Mouse (Mus musculus): ENCODE results near the gene Ebf1.

Gene Ebf1

DNA sequence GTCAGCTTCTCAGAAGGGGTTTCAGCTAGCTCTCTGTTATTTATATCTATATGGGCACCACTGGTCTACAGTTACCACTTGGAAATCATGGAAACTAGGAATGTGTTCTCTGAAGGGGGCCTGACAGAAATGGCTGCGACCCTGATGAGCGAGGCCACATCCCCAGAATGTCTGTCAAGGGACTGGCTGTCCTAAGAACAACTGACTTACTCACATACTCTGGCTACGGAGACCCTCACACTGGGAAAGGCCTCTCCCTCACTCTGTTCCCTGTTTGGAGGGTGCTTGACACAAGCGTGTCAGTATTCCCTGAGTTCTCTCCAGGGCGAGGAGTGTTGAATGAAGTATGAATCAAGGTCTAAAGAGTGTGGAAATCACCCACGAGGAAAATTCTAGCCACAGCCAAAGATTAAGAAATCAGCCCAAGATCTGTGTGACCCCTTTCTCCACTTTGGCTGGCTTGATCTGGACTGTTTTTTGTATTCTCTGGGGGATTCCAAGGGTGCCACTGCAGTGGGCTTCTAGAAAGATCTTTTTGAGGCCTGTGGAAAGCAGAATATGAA lies 40.8 kb downstream of the Ebf1 start:
- in situ Hi-C loops (cut with MboI): no loop called here

DNA sequence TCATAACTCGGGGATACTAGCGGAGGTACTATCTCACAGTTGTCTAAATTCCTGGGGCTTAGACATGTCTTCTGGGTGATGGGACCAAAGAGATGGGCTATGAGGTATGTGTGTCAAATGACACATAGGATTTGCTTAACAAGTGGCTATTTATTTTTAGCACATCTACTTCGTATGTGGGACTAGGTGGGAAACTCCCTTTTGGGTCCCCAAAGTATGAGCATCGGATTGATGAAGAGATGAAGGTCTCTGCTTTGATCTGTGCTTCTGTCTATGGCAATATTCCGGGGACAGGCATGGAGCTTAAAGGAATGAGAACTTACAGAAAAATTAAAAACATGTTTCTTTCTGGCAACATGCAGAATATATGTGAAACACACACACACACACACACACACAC lies 44.8 kb downstream of the Ebf1 start:
- in situ Hi-C loops (cut with MboI): no loop called here

DNA sequence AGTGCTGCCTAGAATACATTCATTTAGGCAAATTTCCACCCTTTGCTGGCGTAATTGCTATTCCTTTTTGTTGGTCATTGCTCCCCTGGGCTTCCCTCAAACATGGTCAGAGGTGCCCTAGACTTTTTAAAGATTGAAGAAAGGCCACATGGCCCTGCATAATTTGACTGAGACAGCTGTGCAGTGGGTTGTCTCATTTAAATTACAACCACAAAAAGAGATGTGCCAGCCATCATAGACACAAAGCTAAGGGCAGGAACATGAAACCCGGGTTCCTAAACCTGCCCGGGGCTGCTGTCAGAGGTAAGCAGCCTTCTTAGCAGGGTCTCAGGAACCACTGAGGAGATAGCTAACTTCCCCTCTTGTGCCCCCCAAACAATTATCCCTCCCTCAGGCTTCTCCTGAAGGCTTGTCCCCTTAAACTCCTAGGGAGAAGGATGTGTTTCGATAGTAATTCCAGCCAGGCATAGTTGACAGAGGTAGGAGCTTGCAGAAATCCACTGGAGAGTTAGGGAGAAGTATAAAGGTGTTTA lies 46.6 kb downstream of the Ebf1 start:
- in situ Hi-C loops (cut with MboI): no loop called here

DNA sequence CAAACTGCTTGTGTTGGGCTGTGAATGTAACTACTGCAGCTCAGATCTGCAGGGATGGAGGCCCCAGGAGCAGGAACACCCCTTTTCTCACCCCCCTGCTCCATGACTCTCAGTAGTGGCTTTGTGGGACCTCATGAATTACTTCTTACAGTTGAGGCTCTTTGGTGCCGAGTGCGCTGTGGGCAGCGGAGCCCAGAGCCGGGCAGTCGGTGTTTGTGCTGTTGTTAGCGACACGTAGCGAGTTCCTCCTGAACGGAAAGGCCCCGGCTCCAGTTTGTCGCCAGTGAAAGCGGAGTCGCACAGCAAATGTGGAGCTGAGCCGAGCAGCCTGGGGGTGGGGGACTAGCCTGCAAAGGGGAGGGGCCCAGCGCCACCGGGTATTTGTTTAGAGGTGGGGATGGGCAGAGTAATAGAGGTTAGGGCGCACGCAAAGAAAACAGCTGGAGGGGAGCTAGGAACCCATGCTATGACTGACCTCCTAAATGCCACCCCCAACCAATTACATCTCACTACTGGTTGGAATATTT lies 48.1 kb downstream of the Ebf1 start:
- in situ Hi-C loops (cut with MboI): no loop called here

DNA sequence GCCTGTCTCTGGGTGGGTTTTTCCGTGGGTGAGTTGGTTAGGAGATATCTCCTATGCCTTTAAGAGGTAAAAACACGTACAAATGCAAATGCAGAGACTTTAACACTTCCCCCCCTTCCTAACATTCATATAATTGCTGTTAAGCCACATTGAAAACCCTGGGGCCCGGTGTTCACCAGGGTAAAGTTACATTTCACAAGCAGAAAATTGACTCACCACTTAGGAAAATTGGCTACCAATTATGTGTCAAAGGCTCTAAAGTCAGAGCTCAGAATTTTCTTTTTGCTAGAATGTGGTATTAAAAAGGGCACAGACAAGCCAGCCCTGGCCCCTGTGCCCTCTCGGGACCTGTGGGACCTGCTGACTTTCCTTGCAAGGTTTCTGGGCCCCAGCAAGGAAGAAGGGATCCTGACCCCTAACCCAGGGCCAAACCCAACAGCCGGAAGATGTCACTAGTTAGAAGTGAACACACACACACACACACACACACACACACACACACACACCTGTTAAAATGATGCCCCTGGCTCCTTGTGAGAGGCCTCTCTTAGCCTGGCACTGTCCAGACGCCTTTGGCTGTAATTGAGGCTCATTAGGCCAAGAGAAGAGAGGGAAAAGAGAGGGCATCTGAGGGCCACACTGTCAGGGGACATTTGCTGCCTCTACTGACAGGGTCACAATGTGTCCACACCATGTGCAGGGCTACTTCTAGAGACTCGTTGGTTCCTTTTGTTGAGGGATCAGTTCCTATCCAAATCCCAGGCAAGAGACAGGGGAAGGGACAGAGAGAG lies 48.8 kb downstream of the Ebf1 start:
- in situ Hi-C loops (cut with MboI): no loop called here

DNA sequence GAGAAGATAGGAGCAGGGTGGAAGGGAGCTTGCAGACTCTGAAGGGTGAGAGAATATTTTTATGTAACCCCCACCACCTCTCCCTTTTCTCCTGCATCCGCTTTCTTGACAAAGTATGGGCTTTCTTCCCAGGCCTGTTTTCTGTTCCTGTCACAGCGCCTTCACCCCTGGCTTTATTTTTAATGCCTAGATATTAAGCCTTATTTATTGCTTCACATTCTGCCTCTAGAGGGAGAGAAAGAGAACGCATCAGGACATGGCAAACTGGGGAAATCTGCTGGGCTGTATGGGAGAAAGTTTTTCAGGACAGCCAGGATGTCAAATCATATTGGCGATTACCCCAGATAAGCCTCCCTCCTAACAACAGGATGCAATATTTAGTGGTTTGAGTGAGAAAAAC lies 49.6 kb downstream of the Ebf1 start:
- in situ Hi-C loops (cut with MboI): no loop called here

DNA sequence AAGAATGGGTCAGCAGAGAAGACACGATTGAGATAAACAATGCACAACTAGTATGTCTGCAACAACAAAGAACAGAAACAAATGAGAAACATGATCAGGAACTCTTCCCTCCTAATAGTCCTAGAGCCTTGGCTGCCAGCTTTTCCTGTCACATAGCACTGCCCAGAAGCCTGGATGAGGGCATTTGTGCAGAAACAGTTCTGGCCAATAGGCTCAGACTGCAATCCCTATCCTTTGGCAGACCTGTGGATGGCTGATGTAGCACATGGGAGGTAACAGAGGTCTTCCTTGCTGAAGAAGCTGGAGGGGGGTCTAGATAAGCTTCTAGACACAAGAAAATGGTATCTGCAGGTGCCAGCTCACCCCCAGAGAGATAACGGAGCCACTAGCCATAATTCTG lies 64.2 kb downstream of the Ebf1 start:
- in situ Hi-C loops (cut with MboI): no loop called here

DNA sequence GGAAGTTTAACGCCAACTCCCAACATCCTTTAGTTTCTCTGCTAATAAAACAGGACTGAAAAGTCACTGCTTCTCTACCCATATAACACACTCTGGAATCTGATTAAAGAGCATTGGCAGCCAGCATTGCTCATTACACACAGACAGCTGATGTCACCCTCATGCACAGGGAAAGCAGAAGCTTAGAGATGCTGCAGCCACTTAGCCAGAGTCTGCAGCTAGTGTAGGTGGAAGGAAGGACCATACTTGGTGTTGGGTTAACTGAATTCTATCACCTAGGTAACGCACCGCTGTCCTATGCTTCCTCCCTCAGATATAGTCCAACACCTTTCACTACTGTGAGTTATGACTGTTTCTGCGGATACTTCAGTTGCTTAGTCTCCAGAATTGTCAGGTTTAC lies 64.9 kb downstream of the Ebf1 start:
- in situ Hi-C loops (cut with MboI): no loop called here

DNA sequence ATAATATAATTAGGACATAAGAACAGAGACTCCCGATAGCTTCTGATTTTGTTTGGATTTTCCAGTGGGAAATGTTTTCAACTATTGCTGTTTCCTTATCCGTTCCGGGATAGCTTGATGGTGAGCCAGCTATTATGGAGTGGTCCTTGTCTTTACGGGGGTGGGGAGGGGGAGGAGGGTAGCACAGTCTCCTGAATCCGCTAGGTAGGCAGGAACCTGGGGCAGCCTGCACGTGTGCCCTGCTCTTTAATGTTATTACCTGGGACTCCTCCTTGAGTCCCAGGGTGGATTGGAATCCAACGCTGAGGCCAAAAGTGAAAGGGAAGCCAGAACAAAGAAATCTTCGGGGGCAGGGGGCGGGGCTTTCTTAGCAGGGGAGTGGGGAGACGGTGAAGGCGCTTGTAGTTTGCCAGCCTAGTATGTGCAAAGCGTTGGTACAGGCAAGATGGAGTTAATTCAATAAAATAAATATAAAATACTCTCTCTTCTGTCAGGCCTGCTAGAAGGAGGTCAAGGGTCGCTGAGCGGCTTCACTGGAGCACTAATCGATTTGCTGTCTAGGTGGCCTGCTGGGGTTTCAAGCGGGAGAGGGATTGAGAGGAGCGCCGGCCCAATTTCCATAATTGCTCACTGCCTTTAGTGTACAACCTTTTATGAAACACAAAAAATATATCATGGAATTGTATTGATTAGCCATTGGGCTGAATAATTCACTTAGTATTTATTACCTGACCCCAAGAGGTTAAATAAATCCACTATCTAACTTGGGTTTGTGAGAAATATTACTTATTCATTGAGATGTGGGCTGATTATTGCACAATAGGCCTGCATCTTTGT lies 65.8 kb downstream of the Ebf1 start:
- in situ Hi-C loops (cut with MboI): no loop called here

DNA sequence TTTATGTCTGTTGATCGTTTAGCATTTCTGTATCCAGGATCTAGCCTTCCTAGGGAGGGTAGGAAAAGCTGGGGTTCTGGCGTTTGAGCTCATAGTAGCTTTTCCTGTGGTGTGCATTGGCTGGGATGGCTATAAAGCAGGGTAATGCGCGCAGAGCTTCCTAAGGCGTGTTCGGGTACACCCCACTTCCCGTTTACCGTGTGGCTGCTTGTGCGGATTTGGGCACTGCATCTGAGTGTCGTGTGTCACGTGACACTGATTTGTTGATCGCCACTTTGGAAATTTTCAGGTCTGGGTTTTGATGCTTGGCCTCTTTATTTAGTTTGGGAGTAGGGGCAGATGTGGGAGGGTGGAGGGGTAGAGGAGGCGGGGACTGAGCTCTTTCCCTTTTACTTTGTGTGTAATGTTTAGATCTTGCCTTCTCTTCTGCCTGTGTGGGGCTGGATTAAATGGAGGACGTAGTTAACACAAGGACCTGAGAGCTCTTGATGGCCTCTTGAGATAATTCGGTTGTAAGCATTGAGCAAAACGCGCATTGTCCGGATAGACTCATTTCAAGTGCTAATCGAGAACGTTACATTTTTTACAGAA lies 67.5 kb downstream of the Ebf1 start:
- in situ Hi-C loops (cut with MboI): no loop called here

DNA sequence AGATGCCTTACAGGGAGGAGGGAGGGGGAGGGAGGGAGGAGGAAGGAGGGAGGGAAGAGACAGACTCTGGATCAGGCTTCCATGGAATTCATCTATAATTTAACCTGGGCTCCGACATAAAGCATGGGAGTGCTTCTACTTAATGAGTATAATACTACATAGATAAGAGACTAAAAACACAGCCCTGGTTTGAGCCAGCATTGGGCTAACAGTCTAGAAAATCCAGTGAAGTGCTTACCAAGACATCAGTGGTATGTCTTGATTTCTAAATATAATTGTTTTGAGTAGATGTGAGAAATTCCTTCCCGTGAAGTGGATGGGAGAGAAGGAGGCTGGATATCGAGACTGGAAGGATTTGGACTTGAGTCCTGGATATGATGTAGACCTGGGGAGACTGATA lies 68.0 kb downstream of the Ebf1 start:
- in situ Hi-C loops (cut with MboI): no loop called here

DNA sequence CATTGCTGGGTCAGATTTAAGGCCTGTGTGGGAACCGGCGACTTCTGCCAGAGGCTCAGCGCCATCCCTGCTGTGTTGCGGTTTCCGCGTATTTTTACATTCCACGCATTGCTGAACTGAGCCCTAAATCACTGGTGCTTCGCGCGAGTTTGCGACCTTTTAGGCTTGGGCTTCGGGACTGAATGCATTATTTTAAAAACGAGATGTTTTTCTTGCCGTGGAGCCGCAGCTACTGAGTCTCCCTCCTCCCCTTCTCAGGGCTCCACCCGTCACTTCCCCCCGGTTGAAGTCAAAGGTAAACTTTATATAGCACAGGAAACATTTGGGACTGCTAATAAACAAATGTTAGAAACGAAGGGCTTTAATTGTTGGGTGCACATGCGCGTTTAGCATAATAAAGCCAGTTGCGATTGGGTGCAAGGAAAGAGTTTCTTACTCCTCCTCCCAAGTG lies 68.8 kb downstream of the Ebf1 start:
- in situ Hi-C loops (cut with MboI): no loop called here

DNA sequence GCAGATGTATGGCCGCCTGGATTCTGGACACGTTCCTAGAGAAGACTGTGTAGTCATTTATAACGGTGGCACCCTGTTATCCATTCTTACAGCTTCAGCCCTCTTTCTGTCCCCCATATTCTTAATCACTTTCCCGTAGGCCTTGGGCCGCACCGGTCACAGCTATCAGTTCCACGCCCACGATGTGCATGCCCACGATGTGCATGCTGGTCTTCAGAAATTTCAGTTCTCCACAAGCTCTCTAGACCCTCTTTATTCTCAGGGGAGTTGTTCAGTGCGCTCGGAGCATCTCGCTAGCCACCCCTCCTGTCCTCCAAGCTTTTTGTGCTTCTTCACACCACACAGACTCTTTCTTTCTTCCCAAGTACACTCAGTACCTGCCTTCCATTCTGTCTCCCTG lies 69.3 kb downstream of the Ebf1 start:
- in situ Hi-C loops (cut with MboI): no loop called here

DNA sequence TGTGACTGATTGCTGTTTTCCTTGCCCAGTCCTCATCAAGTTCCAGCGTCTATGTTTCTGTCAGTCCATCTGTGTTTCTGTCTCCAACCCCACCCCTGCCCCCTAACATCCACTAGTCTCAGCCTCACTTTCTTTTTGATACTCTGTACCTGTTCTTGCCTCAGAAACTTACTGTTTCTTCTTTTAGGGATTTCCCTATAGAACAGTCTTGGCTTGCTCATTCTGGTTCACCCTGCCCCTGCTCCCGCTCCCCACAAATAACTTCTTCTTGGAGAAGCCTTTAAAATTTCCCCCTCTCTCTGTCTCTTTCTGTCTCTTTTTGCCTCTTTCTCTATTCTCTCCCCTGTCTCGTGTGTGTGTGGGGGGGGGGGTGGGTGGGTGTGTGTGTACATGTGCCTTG lies 71.4 kb downstream of the Ebf1 start:
- in situ Hi-C loops (cut with MboI): no loop called here

DNA sequence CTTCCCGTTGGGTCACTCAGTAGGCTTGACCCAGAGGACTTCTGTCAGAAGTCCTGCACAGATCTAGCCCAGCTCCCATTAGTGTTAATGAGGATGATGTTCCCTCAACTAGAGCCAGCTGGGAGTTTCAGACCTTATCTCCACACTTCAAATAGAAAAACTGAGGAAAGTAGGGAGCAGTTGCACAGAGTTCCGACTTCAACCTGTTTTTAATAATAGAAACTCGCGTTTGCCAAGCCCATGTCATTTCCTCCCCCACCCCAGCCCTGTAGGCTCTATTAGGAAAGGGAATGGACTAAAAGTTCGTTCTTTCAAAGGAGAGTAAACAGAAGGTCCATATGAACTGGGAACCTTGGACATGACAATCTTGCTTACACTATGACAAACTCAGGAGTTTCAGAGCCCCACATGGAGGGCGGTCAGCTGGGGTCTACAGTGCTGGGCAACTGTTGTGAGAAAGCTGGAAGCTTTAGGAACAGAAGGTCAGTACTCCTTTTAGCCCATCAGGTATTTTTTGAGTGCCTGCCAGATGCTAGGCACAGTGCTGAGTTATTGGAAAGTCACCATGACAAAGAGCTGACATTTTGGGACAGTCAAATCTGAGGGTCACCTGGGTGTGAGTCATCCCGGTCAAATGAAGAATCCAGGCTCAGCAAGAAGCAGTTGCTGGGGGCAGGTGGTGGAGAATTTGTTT lies 72.6 kb downstream of the Ebf1 start:
- in situ Hi-C loops (cut with MboI): no loop called here

DNA sequence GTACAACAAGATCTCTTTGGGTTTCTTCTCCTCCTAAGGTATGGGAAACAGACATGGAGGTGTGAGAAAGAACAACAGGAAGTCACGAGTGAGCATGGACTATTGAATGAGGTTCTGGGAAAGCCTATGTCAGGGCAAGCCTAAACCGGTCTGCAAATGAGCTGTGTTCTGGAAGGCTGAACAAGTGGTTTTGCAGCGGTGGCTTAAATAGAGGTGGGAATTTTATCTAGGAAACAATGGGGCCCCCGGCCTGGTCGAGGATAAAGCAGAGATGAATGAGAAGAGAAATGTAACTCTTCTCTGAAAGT lies 73.1 kb downstream of the Ebf1 start:
- in situ Hi-C loops (cut with MboI): no loop called here

DNA sequence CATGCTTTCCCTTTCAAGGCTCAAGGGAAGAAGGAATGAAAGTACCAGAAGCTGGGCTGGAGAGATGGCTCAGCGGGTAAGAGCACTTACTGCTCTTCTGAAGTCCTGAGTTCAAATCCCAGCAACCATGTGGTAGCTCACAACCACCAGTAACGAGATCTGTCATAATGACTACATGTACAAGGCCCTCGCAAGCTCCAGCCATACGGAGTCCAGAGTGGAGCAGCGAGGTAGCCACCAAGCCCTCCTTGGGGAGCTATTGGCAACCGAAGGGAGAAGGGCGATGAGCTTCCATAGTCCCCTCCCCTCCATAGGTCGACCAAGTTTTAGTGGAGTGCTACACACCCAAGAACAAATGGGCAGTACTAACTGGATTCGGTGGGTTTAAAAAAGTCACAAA lies 78.3 kb downstream of the Ebf1 start:
- in situ Hi-C loops (cut with MboI): no loop called here

DNA sequence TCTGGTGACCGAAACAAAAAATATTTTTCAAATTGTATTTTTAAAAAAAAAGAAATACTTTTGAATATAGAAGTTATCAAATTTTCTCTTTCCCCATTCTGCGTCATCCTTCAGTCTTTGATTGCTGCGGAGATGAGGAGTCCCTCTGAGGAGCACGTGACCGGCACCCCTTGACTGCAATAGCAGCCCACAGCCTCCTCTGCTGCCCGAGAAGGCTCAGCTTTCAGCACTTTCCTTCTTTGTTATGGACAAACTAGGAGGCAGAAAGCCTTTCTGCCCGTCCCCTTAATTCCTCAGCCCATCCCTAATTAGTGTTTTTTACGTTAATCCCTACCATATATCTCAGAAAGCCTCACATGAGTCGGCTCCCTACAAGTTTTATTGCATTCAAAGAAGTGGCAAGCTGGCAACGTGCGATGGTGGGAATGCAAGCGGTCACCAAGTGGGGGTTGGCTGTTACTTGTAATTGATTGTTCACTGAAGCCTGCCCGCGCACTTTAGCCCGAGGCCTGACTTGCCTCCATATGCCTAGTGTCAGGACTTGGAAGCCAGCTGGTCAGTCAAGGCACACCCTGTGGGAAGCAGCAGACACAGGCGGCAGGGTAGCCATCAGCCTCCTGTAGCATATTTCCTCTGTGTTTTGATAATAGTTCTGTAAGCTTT lies 79.6 kb downstream of the Ebf1 start:
- in situ Hi-C loops (cut with MboI): no loop called here

DNA sequence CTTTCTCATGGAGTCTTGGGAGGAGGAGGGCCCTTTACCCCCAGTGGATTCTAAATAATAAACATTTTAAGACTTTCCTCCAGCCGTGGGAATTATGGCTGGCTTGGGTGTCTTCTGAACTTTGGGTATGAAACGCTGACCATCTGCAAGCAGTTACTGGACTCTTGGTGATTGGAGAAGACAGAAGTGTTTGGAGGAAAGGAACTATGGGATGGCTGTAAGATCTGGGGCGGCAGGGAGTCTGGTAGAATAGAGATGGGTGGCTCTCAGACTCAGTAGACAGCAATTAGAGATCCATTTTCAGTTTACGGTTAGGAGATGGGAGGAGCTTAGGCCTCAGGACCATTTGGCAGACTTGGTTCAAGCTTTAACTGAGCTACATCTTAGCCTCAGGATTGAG lies 83.1 kb downstream of the Ebf1 start:
- in situ Hi-C loops (cut with MboI): no loop called here

DNA sequence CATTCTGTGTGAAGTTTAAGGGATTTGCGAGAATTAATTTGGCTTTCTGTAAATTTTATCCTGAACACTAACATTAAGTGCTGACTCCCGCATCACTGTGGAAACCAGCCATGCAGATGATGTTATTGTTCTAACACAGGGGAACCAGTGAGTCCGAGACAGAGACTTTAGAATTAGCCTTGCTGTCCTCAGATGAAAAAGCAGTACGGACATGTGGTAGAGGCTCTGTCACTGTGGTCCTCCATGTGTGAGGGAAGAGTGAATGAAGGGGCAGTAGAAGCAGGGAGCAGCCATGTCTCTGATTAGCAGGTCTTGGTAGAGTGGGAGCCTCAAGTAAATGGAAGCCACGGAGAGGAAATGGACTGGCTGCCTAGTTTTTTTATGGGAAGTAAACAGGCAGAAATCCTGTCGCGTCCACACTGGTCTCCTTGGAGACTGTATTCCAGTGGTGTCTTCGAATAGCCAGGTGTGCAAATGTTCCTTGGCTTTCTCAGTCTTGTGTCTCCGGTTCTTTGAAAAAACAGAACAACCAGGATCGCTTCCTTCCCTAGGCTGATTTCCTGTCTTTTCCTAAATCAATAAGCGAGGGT lies 84.2 kb downstream of the Ebf1 start:
- in situ Hi-C loops (cut with MboI): no loop called here

DNA sequence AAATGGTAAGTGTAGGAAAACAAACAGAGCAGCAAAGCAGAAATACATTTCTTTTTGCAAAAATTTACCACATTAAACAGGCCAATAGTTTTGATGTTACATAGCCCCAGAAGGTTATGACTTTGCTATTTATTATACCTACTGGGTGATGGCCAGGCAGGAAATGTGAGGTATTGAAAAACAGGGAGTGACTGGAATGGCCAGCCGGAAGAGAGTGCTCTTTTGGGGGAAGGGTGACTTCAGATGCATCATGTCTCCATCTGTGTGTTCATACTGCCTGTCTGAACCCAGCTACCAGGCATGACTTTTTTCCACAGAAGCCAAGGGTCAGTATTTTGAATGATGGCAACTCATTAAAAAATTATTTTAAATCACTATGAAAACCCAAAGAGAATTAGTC lies 84.7 kb downstream of the Ebf1 start:
- in situ Hi-C loops (cut with MboI): no loop called here

Data from mature B cell (primary cell).